Mouse (Mus musculus) heart, postnatal 0 days (tissue): ENCODE results near the gene Nanog. TPM values are rescaled to one million over a fixed set of nuclear protein-coding genes. Genes with fewer than 3 reads are reported as not detected.
"Not testable (repeated sequence)": the region's sequence is repeated elsewhere in the genome, so short reads cannot be mapped to it uniquely, and the experiment has no call there.

Experiments
- ATAC-seq: fragments of 200-750 bp; cut with Nextera tagmentation; 2 replicates; pipeline ENCODE4 v1.8.0; 2017; ENCODE audit warnings: low read depth, moderate number of reproducible peaks, moderate library complexity; ENCODE audit not compliant: insufficient read depth
- DNase-seq: peaks from one replicate; pipeline ENCODE4 v3.0.0-alpha.2; 2016; ENCODE audit warnings: low spot score
- H3K27ac ChIP-seq: fragments of 300-500 bp; sonication (generic); 2 replicates; pipeline ENCODE4 v1.5.1; 2014; ENCODE audit warnings: low read depth, mild to moderate bottlenecking
- H3K27me3 ChIP-seq: fragments of 300-500 bp; sonication (generic); 2 replicates; pipeline ENCODE4 v1.6.1; 2014; ENCODE audit warnings: low read length, mixed read lengths; ENCODE audit not compliant: control insufficient read depth, insufficient read depth
- H3K36me3 ChIP-seq: fragments of 300-500 bp; sonication (generic); replicated peaks from 2 replicates; pipeline ENCODE4 v1.6.1; 2014; ENCODE audit warnings: low read length, mixed read lengths; ENCODE audit not compliant: control insufficient read depth, insufficient read depth
- H3K4me1 ChIP-seq: fragments of 300-500 bp; sonication (generic); 2 replicates; pipeline ENCODE4 v1.6.1; 2014; ENCODE audit warnings: antibody characterized with exemption; ENCODE audit not compliant: control insufficient read depth, insufficient read depth
- H3K4me2 ChIP-seq: fragments of 300-500 bp; sonication (generic); 2 replicates; pipeline ENCODE4 v1.6.1; 2014; ENCODE audit warnings: low read depth, mild to moderate bottlenecking, low read length, moderate library complexity
- H3K4me3 ChIP-seq: fragments of 300-500 bp; sonication (generic); 2 replicates; pipeline ENCODE4 v1.5.1; 2014; ENCODE audit warnings: low read depth, low read length
- H3K9ac ChIP-seq: fragments of 300-500 bp; sonication (generic); replicated peaks from 2 replicates; pipeline ENCODE4 v1.6.1; 2014; ENCODE audit warnings: low read depth, low read length, mixed read lengths
- H3K9me3 ChIP-seq: fragments of 300-500 bp; sonication (generic); replicated peaks from 2 replicates; pipeline ENCODE4 v1.6.1; 2016; ENCODE audit warnings: low read length; ENCODE audit not compliant: control insufficient read depth
- CTCF ChIP-seq: IDR thresholded peaks from 2 replicates; pipeline ENCODE4 v1.5.1; 2016; ENCODE audit warnings: antibody characterized with exemption, control low read depth, low read depth
- EP300 ChIP-seq: IDR thresholded peaks from 2 replicates; pipeline ENCODE4 v1.6.1; 2016; ENCODE audit warnings: antibody characterized with exemption, low read depth
- WGBS: fragments of 180-500 bp; shearing (Covaris S2); extraction: QIAGEN DNeasy Blood & Tissue Kit; methylation state at CpG from one replicate; pipeline ENCODE4 v1.1.7; 2014; 5-methylcytosine and 5-hydroxymethylcytosine counted together
- polyA plus RNA-seq: library from polyadenylated mRNA; unstranded; fragments of >200 nt; fragmentation: Nextera tagmentation; extraction: Ambion mirVana; gene quantifications from 2 replicates; pipeline ENCODE4 v1.2.1, GENCODE M21; 2015
- total RNA-seq: library from RNA; depleted of rRNA; stranded (reverse); fragments of >200 nt; gene quantifications from 2 replicates; pipeline ENCODE4 v1.2.3, GENCODE M21; 2014; ENCODE audit warnings: low replicate concordance

Gene Nanog
- total and polyA plus RNA-seq, 2 experiments from 2014 or later: 0.61 to 0.73 TPM

DNA sequence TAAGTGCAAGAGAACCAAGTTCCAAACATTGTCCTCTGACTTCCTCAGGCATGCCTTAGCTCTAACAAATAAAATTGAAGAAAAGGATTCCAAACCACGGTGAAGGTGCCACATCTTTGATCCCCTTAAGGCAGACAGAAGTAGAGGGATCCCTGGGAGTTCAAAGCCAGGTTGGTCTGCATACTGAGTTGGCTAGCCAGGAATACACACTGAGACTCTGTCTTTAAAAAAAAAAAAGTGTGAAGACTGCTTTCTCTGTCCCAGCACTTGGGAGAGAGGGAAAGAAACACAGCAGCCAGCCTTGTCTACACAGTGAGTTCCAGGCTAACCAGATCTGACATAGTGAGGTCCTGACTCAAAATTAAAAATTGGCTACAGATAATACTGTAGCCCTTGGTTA lies 3.6 kb upstream of the Nanog start:
- peak overlapping the region; percentile 92 for H3K27ac ChIP-seq
- no peaks in the 10 kb centered on the region for H3K36me3 ChIP-seq
- DNase-seq (no peak), ATAC-seq (no peak)
- H3K4me1 ChIP-seq: 0 out of 2 replicates have a peak, but pooled peaks cover 4% of the 10 kb centered on the region
- TF ChIP-seq CTCF (no peak), EP300 (no peak)
- no peak overlapping the region for H3K4me3 ChIP-seq
- peak overlapping the region; percentile 65 for H3K4me2 ChIP-seq
- H3K27me3 ChIP-seq: 0 out of 2 replicates have a peak, but pooled peaks cover 9% of the 10 kb centered on the region
- peak overlapping the region; percentile 17; the same call in 1 of the 2 replicates for H3K9ac ChIP-seq
- H3K9me3 ChIP-seq: no peaks in the 10 kb centered on the region
- WGBS: 39% methylated on average over 1 of the region's 1 CpGs

DNA sequence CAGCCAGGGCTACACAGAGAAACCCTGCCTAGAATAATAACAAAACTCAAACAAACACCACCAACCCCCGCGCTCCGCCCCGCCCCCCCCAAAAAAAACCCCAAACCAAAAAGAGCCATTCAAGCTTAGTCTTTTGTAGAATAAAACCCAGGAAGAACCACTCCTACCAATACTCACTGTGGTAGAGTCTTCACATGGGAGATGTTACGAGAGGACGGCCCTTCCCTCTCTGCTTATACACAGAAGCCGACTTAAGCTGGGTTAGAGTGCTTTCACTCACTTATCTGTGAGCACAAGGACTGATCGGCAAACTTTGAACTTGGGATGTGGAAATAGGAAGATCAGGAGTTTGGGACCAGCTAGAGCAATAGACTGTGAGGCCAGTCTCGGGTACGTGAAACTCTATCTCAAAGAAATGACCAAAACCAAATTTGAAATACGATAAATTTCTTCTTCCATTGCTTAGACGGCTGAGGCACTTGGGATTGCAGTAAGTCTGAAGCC lies 900 bp upstream of the Nanog start:
- Histone ChIP-seq H3K4me2 (no peak overlapping the region), H3K27ac (no peak overlapping the region), H3K27me3 (0 out of 2 replicates have a peak, but pooled peaks cover 9% of the 10 kb centered on the region), H3K9me3 (no peaks in the 10 kb centered on the region), H3K4me3 (no peak overlapping the region), H3K4me1 (0 out of 2 replicates have a peak, but pooled peaks cover 4% of the 10 kb centered on the region), H3K36me3 (no peaks in the 10 kb centered on the region), H3K9ac (no peak overlapping the region)
- 76% methylated on average over 12 of the region's 12 CpGs for WGBS
- ATAC-seq (no peak), DNase-seq (no peak)
- no peak for TF ChIP-seq CTCF
- no peak for TF ChIP-seq EP300

DNA sequence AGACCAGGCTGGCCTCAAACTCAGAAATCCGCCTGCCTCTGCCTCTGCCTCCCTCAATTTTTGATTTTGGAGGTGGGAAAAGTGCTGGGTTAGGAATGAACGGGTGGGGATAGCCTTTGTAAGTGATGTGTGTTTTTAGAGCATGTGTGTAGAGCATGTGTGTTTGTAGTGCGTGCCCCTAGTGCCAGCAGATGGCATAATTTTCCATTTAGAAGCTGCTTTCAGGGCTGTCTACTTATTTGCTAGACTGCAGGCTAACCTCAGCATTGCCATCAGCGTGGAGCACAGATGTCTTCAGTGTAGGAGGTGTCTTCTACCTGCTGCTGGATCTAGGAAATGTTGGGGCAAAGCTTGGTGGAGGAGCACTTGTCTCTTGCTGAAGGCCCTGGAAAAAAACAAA lies 1.5 kb downstream of the Nanog start:
- H3K36me3 ChIP-seq: no peaks in the 10 kb centered on the region
- no peaks in the 10 kb centered on the region for H3K9me3 ChIP-seq
- H3K9ac ChIP-seq: no peak overlapping the region
- H3K4me2 ChIP-seq: no peak overlapping the region
- no peaks in the 10 kb centered on the region for H3K4me1 ChIP-seq
- 73% methylated on average over 4 of the region's 4 CpGs for WGBS
- H3K4me3 ChIP-seq: no peak overlapping the region
- no peak for ATAC-seq
- TF ChIP-seq EP300: no peak
- no peak for TF ChIP-seq CTCF
- H3K27me3 ChIP-seq: 0 out of 2 replicates have a peak, but pooled peaks cover 9% of the 10 kb centered on the region
- no peak for DNase-seq
- no peak overlapping the region for H3K27ac ChIP-seq

DNA sequence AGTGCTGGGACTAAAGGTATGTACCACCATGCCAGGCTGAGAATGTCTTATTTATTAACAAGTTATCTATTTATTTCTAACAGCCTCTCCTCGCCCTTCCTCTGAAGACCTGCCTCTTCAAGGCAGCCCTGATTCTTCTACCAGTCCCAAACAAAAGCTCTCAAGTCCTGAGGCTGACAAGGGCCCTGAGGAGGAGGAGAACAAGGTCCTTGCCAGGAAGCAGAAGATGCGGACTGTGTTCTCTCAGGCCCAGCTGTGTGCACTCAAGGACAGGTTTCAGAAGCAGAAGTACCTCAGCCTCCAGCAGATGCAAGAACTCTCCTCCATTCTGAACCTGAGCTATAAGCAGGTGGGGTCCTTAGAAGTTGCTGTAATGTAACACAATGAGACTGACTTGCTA lies 4.2 kb downstream of the Nanog start:
- Histone ChIP-seq H3K4me1 (no peaks in the 10 kb centered on the region), H3K4me3 (no peak overlapping the region), H3K4me2 (no peak overlapping the region), H3K9ac (no peak overlapping the region), H3K27me3 (0 out of 2 replicates have a peak, but pooled peaks cover 9% of the 10 kb centered on the region), H3K27ac (no peak overlapping the region), H3K9me3 (no peaks in the 10 kb centered on the region), H3K36me3 (no peaks in the 10 kb centered on the region)
- ATAC-seq: no peak
- DNase-seq: no peak
- TF ChIP-seq EP300 (no peak), CTCF (no peak)
- WGBS: 82% methylated on average over 2 of the region's 2 CpGs

DNA sequence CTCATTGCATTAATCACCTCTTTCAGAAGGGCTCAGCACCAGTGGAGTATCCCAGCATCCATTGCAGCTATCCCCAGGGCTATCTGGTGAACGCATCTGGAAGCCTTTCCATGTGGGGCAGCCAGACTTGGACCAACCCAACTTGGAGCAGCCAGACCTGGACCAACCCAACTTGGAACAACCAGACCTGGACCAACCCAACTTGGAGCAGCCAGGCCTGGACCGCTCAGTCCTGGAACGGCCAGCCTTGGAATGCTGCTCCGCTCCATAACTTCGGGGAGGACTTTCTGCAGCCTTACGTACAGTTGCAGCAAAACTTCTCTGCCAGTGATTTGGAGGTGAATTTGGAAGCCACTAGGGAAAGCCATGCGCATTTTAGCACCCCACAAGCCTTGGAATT lies 5.8 kb downstream of the Nanog start:
- not testable (repeated sequence) for H3K27ac ChIP-seq, ATAC-seq, H3K27me3 ChIP-seq, DNase-seq, H3K4me1 ChIP-seq, H3K36me3 ChIP-seq, H3K9ac ChIP-seq, H3K4me2 ChIP-seq, H3K4me3 ChIP-seq, H3K9me3 ChIP-seq
- 87% methylated on average over 7 of the region's 7 CpGs for WGBS

DNA sequence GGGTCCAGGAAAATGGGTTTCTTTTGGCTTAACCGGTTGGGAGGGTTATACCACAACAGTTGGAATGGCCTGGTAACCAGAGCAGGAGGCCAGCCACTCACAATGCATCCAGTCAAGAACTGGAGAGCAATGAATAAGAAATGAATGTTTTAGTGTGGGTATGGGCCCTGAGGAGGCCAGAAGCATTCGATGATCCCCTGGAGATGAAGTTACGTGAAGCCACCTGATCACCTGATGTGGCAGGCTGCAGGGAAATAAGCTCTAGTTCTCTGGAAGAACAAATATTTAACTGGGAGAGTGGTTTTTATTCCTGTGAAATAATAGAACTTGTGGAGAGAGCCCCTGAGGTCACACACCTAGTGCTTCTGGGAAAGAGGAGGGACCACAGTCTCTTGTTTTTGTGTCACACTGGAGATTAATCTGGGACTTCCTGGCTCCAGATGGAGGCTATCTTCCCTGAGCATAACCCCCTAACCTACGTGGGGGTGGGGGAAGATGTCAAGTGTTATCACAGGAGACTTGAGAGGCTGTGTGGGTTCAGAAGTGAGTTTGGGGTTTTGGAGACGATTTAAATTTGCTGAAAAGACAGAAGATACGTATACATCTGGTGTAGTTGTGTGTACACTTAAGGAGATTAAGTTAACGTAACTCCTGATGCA lies 7.5 kb downstream of the Nanog start:
- ATAC-seq (no peak), DNase-seq (no peak)
- Histone ChIP-seq H3K27me3 (no peaks in the 10 kb centered on the region), H3K9ac (no peak overlapping the region), H3K4me3 (no peak overlapping the region), H3K36me3 (no peaks in the 10 kb centered on the region), H3K4me1 (no peaks in the 10 kb centered on the region), H3K27ac (no peak overlapping the region), H3K4me2 (no peak overlapping the region), H3K9me3 (no peaks in the 10 kb centered on the region)
- TF ChIP-seq CTCF (no peak), EP300 (no peak)
- 59% methylated on average over 7 of the region's 7 CpGs for WGBS
